Mouse (Mus musculus) kidney, adult 2 months (tissue): ENCODE data around the gene Pex10.

Experiments
- CTCF ChIP-seq: fragments of 200-500 bp; conservative IDR thresholded peaks from 2 replicates; pipeline ENCODE4 v1.5.1; 2011; ENCODE audit warnings: low read depth, mild to moderate bottlenecking, control low read depth, low read length, moderate library complexity, mixed read lengths; ENCODE audit not compliant: insufficient read depth, insufficient read length
- POLR2A ChIP-seq: fragments of 200-500 bp; IDR thresholded peaks from one replicate; pipeline ENCODE4 v1.6.1; 2011; ENCODE audit warnings: low read depth, low read length, control low read depth

GRCm38 (mm10) chr4:155069191-155069590 is 2.4 kb downstream of the Pex10 start:
- no peak for TF ChIP-seq POLR2A
- peak; percentile 54 for TF ChIP-seq CTCF
